Mouse (Mus musculus): ENCODE data around the gene Trim14. TPM values are rescaled to one million over a fixed set of nuclear protein-coding genes. Genes with fewer than 3 reads are reported as not detected.
A peak's percentile ranks its signal among the peaks of the same experiment; 100 is the strongest.

The Trim14 gene
- polyA plus RNA-seq, 1 experiment from 2014 or later = 3.1 TPM

- Histone ChIP-seq H3K4me2 (peak overlapping the region; percentile 82), H3K27ac (ENCODE audit: low read depth) (peak overlapping the region; percentile 100), H3K9ac (peak overlapping the region; percentile 100), H3K27me3 (ENCODE audit: insufficient read depth, low read length) (no peaks in the 10 kb centered on the region), H3K9me3 (ENCODE audit: low read depth, low read length) (no peaks in the 10 kb centered on the region), H3K36me3 (ENCODE audit: insufficient read depth) (0 out of 2 replicates have a peak, but pooled peaks cover under 1% of the 10 kb centered on the region), H3K4me3 (ENCODE audit: low read depth, low read length) (peak overlapping the region; percentile 90), H3K4me1 (ENCODE audit: insufficient read depth) (peaks cover 16% of the 10 kb centered on the region)
- DNase-seq = no peak
- 26% methylated on average over 7 of the region's 7 CpGs for WGBS
- ATAC-seq (ENCODE audit: insufficient read depth) = no peak
- TF ChIP-seq CTCF (IDR thresholded peaks at IDR 0.05; ENCODE audit: low read depth) = no peak
These were observed 85.9 kb downstream of the Trim14 start for GRCm38 (mm10) chr4:46450020-46450518.

- H3K27ac ChIP-seq (ENCODE audit: low read depth) = no peak overlapping the region
- no peak for TF ChIP-seq CTCF (IDR thresholded peaks at IDR 0.05; ENCODE audit: low read depth)
- no peak overlapping the region for H3K9ac ChIP-seq
- H3K4me1 ChIP-seq (ENCODE audit: insufficient read depth) = peaks cover 9% of the 10 kb centered on the region; the same call in 1 of the 2 replicates
- H3K27me3 ChIP-seq (ENCODE audit: insufficient read depth, low read length) = no peaks in the 10 kb centered on the region
- DNase-seq (no peak), ATAC-seq (ENCODE audit: insufficient read depth) (no peak)
- no peaks in the 10 kb centered on the region for H3K36me3 ChIP-seq (ENCODE audit: insufficient read depth)
- H3K4me3 ChIP-seq (ENCODE audit: low read depth, low read length) = no peak overlapping the region
- no peaks in the 10 kb centered on the region for H3K9me3 ChIP-seq (ENCODE audit: low read depth, low read length)
- no peak overlapping the region for H3K4me2 ChIP-seq
- WGBS = 58% methylated on average over 6 of the region's 6 CpGs
These were observed 87.1 kb downstream of the Trim14 start for GRCm38 (mm10) chr4:46448886-46449285.

- H3K36me3 ChIP-seq (ENCODE audit: insufficient read depth) = no peaks in the 10 kb centered on the region
- WGBS = 55% methylated on average over 1 of the region's 1 CpGs
These were observed 88.5 kb downstream of the Trim14 start for GRCm38 (mm10) chr4:46447461-46447860.

GRCm38 (mm10) chr4:46445237-46445945 is 90.5 kb downstream of the Trim14 start:
- H3K27ac ChIP-seq (ENCODE audit: low read depth) = no peak overlapping the region
- H3K9ac ChIP-seq = no peak overlapping the region
- H3K4me3 ChIP-seq (ENCODE audit: low read depth, low read length) = no peak overlapping the region
- H3K4me2 ChIP-seq = no peak overlapping the region
- no peaks in the 10 kb centered on the region for H3K27me3 ChIP-seq (ENCODE audit: insufficient read depth, low read length)
- ATAC-seq (ENCODE audit: insufficient read depth) (no peak), DNase-seq (no peak)
- 30% methylated on average over 9 of the region's 9 CpGs for WGBS
- H3K36me3 ChIP-seq (ENCODE audit: insufficient read depth) = no peaks in the 10 kb centered on the region
- H3K9me3 ChIP-seq (ENCODE audit: low read depth, low read length) = no peaks in the 10 kb centered on the region
- TF ChIP-seq CTCF (IDR thresholded peaks at IDR 0.05; ENCODE audit: low read depth) = no peak
- no peaks in the 10 kb centered on the region for H3K4me1 ChIP-seq (ENCODE audit: insufficient read depth)

More at GRCm38 (mm10) chr4:46447461-46447860, 88.5 kb downstream of the Trim14 start:
- no peak for ATAC-seq (ENCODE audit: insufficient read depth)
- Histone ChIP-seq H3K9me3 (ENCODE audit: low read depth, low read length) (no peaks in the 10 kb centered on the region), H3K27me3 (ENCODE audit: insufficient read depth, low read length) (no peaks in the 10 kb centered on the region), H3K4me1 (ENCODE audit: insufficient read depth) (no peaks in the 10 kb centered on the region), H3K9ac (no peak overlapping the region), H3K4me3 (ENCODE audit: low read depth, low read length) (no peak overlapping the region), H3K27ac (ENCODE audit: low read depth) (no peak overlapping the region), H3K4me2 (no peak overlapping the region)
- no peak for DNase-seq
- no peak for TF ChIP-seq CTCF (IDR thresholded peaks at IDR 0.05; ENCODE audit: low read depth)

Other genes with a start within 250 kb of the Trim14 start
- not detected in 2 replicates for gene Foxe1, start 192.5 kb downstream of the Trim14 start, polyA plus RNA-seq (2014; fragmentation: Nextera tagmentation; extraction: Ambion mirVana)
- 9.2 and 9.4 TPM in 2 replicates for gene Trmo, start 146.7 kb downstream of the Trim14 start, polyA plus RNA-seq (2014; fragmentation: Nextera tagmentation; extraction: Ambion mirVana)
- 0.55 and 0.74 TPM in 2 replicates for gene Hemgn, start 122.6 kb downstream of the Trim14 start, polyA plus RNA-seq (2014; fragmentation: Nextera tagmentation; extraction: Ambion mirVana)
- gene Anp32b, start 85.2 kb downstream of the Trim14 start, polyA plus RNA-seq (2014; fragmentation: Nextera tagmentation; extraction: Ambion mirVana) = 315 and 330 TPM in 2 replicates
- gene Nans, start 46.9 kb downstream of the Trim14 start, polyA plus RNA-seq (2014; fragmentation: Nextera tagmentation; extraction: Ambion mirVana) = 75.8 and 77.9 TPM in 2 replicates
- gene Coro2a, start 66.1 kb upstream of the Trim14 start, polyA plus RNA-seq (2014; fragmentation: Nextera tagmentation; extraction: Ambion mirVana) = 2.6 and 3.3 TPM in 2 replicates
- 3.2 and 3.5 TPM in 2 replicates for gene Tbc1d2, start 114.1 kb upstream of the Trim14 start, polyA plus RNA-seq (2014; fragmentation: Nextera tagmentation; extraction: Ambion mirVana)

Measured in lung, embryonic 14.5 days (tissue).